Mouse (Mus musculus) heart, embryonic 13.5 days (tissue): ENCODE results near the gene Tlx2. TPM values are rescaled to one million over a fixed set of nuclear protein-coding genes. Genes with fewer than 3 reads are reported as not detected.
A peak's percentile ranks its signal among the peaks of the same experiment; 100 is the strongest.

Source experiments
- ATAC-seq: fragments of 200-750 bp; cut with Nextera tagmentation; 2 replicates; pipeline ENCODE4 v1.8.0; 2017; ENCODE audit warnings: moderate TSS enrichment; ENCODE audit not compliant: insufficient number of reproducible peaks, low FRiP score, low TSS enrichment; ENCODE audit errors: extremely low read depth
- H3K27ac ChIP-seq: fragments of 300-500 bp; sonication (generic); replicated peaks from 2 replicates; pipeline ENCODE4 v1.5.1; 2015; ENCODE audit warnings: moderate library complexity, mild to moderate bottlenecking, inconsistent platforms
- H3K27me3 ChIP-seq: fragments of 300-500 bp; sonication (generic); replicated peaks from 2 replicates; pipeline ENCODE4 v1.6.1; 2015; ENCODE audit warnings: mild to moderate bottlenecking, inconsistent platforms
- H3K36me3 ChIP-seq: fragments of 300-500 bp; sonication (generic); 2 replicates; pipeline ENCODE4 v1.6.1; 2015; ENCODE audit warnings: mild to moderate bottlenecking, inconsistent platforms
- H3K4me1 ChIP-seq: fragments of 300-500 bp; sonication (generic); 2 replicates; pipeline ENCODE4 v1.6.1; 2015; ENCODE audit warnings: inconsistent platforms
- H3K4me2 ChIP-seq: fragments of 300-500 bp; sonication (generic); 2 replicates; pipeline ENCODE4 v1.6.1; 2015; ENCODE audit warnings: inconsistent platforms, mild to moderate bottlenecking, moderate library complexity
- H3K4me3 ChIP-seq: fragments of 300-500 bp; sonication (generic); 2 replicates; pipeline ENCODE4 v1.5.1; 2015; ENCODE audit warnings: moderate library complexity, mild to moderate bottlenecking, inconsistent platforms
- H3K9ac ChIP-seq: fragments of 300-500 bp; sonication (generic); 2 replicates; pipeline ENCODE4 v1.6.1; 2015; ENCODE audit warnings: inconsistent platforms, mild to moderate bottlenecking, moderate library complexity
- H3K9me3 ChIP-seq: fragments of 300-500 bp; sonication (generic); 2 replicates; pipeline ENCODE4 v1.6.1; 2016; ENCODE audit warnings: inconsistent platforms
- WGBS: fragments of 180-500 bp; shearing (Covaris S2); methylation state at CpG from one replicate; pipeline ENCODE4 v1.1.7; 2015; ENCODE audit warnings: mixed read lengths; 5-methylcytosine and 5-hydroxymethylcytosine counted together
- polyA plus RNA-seq: library from polyadenylated mRNA; unstranded; fragments of >200 nt; fragmentation: Nextera tagmentation; extraction: Ambion mirVana; gene quantifications from 2 replicates; pipeline ENCODE4 v1.2.1, GENCODE M21; 2015

The Tlx2 gene
- polyA plus RNA-seq, 1 experiment from 2014 or later, result 1.0 TPM

GRCm38 (mm10) chr6:83031921-83032590 is 38.0 kb downstream of the Tlx2 start:
- ATAC-seq, result no peak
- Histone ChIP-seq H3K4me2 (peak overlapping the region; percentile 87), H3K9me3 (no peaks in the 10 kb centered on the region), H3K4me1 (peaks cover 58% of the 10 kb centered on the region), H3K4me3 (peak overlapping the region; percentile 77), H3K9ac (peak overlapping the region; percentile 83), H3K36me3 (peaks cover 8% of the 10 kb centered on the region; the same call in 1 of the 2 replicates), H3K27me3 (peaks cover 78% of the 10 kb centered on the region), H3K27ac (no peak overlapping the region)
- WGBS, result 42% methylated on average over 18 of the region's 18 CpGs

GRCm38 (mm10) chr6:83031111-83031510 is 39.0 kb downstream of the Tlx2 start:
- H3K9me3 ChIP-seq, result no peaks in the 10 kb centered on the region
- H3K4me1 ChIP-seq, result peaks cover 58% of the 10 kb centered on the region
- peaks cover 80% of the 10 kb centered on the region for H3K27me3 ChIP-seq
- H3K4me2 ChIP-seq, result no peak overlapping the region
- no peak for ATAC-seq
- H3K9ac ChIP-seq, result no peak overlapping the region
- no peak overlapping the region for H3K27ac ChIP-seq
- H3K36me3 ChIP-seq, result peaks cover 8% of the 10 kb centered on the region; the same call in 1 of the 2 replicates
- 75% methylated on average over 7 of the region's 7 CpGs for WGBS
- no peak overlapping the region for H3K4me3 ChIP-seq

- H3K4me3 ChIP-seq, result no peak overlapping the region
- peaks cover 49% of the 10 kb centered on the region for H3K4me1 ChIP-seq
- H3K9me3 ChIP-seq, result no peaks in the 10 kb centered on the region
- no peak for ATAC-seq
- H3K9ac ChIP-seq, result no peak overlapping the region
- WGBS, result 28% methylated on average over 10 of the region's 10 CpGs
- no peak overlapping the region for H3K4me2 ChIP-seq
- H3K27ac ChIP-seq, result 0 out of 2 replicates have a peak overlapping the region, but pooled peaks have one; percentile 36
- H3K27me3 ChIP-seq, result peaks cover 68% of the 10 kb centered on the region
- peaks cover 8% of the 10 kb centered on the region; the same call in 1 of the 2 replicates for H3K36me3 ChIP-seq
These were observed 40.3 kb downstream of the Tlx2 start for GRCm38 (mm10) chr6:83029777-83030176.

- H3K4me1 ChIP-seq, result peaks cover 35% of the 10 kb centered on the region
- no peak for ATAC-seq
- H3K4me2 ChIP-seq, result no peak overlapping the region
- no peak overlapping the region for H3K27ac ChIP-seq
- no peaks in the 10 kb centered on the region for H3K9me3 ChIP-seq
- peaks cover 71% of the 10 kb centered on the region for H3K27me3 ChIP-seq
- no peak overlapping the region for H3K9ac ChIP-seq
- WGBS, result 35% methylated on average over 7 of the region's 9 CpGs
- peaks cover 8% of the 10 kb centered on the region; the same call in 1 of the 2 replicates for H3K36me3 ChIP-seq
- no peak overlapping the region for H3K4me3 ChIP-seq
These were observed 42.4 kb downstream of the Tlx2 start for GRCm38 (mm10) chr6:83027706-83028105.

GRCm38 (mm10) chr6:83027293-83027692 is 42.8 kb downstream of the Tlx2 start:
- peaks cover 68% of the 10 kb centered on the region for H3K27me3 ChIP-seq
- peaks cover 8% of the 10 kb centered on the region; the same call in 1 of the 2 replicates for H3K36me3 ChIP-seq
- no peak overlapping the region for H3K4me3 ChIP-seq
- WGBS, result 70% methylated on average over 8 of the region's 8 CpGs
- no peak overlapping the region for H3K9ac ChIP-seq
- H3K4me1 ChIP-seq, result peaks cover 32% of the 10 kb centered on the region
- H3K27ac ChIP-seq, result no peak overlapping the region
- no peak for ATAC-seq
- H3K9me3 ChIP-seq, result no peaks in the 10 kb centered on the region
- H3K4me2 ChIP-seq, result no peak overlapping the region

- H3K9me3 ChIP-seq, result no peaks in the 10 kb centered on the region
- peaks cover 48% of the 10 kb centered on the region for H3K27me3 ChIP-seq
- no peak for ATAC-seq
- no peaks in the 10 kb centered on the region for H3K36me3 ChIP-seq
- H3K4me3 ChIP-seq, result no peak overlapping the region
- WGBS, result 84% methylated on average over 4 of the region's 4 CpGs
- no peak overlapping the region for H3K9ac ChIP-seq
- no peak overlapping the region for H3K27ac ChIP-seq
- H3K4me2 ChIP-seq, result no peak overlapping the region
- peaks cover 16% of the 10 kb centered on the region for H3K4me1 ChIP-seq
These were observed 44.9 kb downstream of the Tlx2 start for GRCm38 (mm10) chr6:83025221-83025620.

GRCm38 (mm10) chr6:83024421-83024820 is 45.7 kb downstream of the Tlx2 start:
- H3K9me3 ChIP-seq, result no peaks in the 10 kb centered on the region
- WGBS, result 62% methylated on average over 4 of the region's 4 CpGs
- H3K4me3 ChIP-seq, result no peak overlapping the region
- H3K4me1 ChIP-seq, result peaks cover 9% of the 10 kb centered on the region; the same call in 1 of the 2 replicates
- peaks cover 40% of the 10 kb centered on the region for H3K27me3 ChIP-seq
- no peak overlapping the region for H3K27ac ChIP-seq
- no peaks in the 10 kb centered on the region for H3K36me3 ChIP-seq
- H3K4me2 ChIP-seq, result no peak overlapping the region
- no peak for ATAC-seq
- no peak overlapping the region for H3K9ac ChIP-seq

GRCm38 (mm10) chr6:83023786-83024185 is 46.3 kb downstream of the Tlx2 start:
- 87% methylated on average over 2 of the region's 2 CpGs for WGBS
- Histone ChIP-seq H3K4me2 (no peak overlapping the region), H3K27ac (no peak overlapping the region), H3K4me1 (peaks cover 9% of the 10 kb centered on the region; the same call in 1 of the 2 replicates), H3K36me3 (no peaks in the 10 kb centered on the region), H3K4me3 (no peak overlapping the region), H3K9ac (no peak overlapping the region), H3K9me3 (no peaks in the 10 kb centered on the region), H3K27me3 (peaks cover 33% of the 10 kb centered on the region)
- ATAC-seq, result no peak

GRCm38 (mm10) chr6:83023008-83023407 is 47.1 kb downstream of the Tlx2 start:
- Histone ChIP-seq H3K4me2 (no peak overlapping the region), H3K4me3 (no peak overlapping the region), H3K9me3 (no peaks in the 10 kb centered on the region), H3K4me1 (peaks cover 7% of the 10 kb centered on the region; the same call in 1 of the 2 replicates), H3K9ac (no peak overlapping the region), H3K27ac (no peak overlapping the region), H3K36me3 (no peaks in the 10 kb centered on the region), H3K27me3 (peaks cover 25% of the 10 kb centered on the region)
- no peak for ATAC-seq
- 78% methylated on average over 9 of the region's 9 CpGs for WGBS

- peaks cover 13% of the 10 kb centered on the region for H3K4me1 ChIP-seq
- peaks cover 8% of the 10 kb centered on the region; the same call in 1 of the 2 replicates for H3K27me3 ChIP-seq
- H3K4me3 ChIP-seq, result no peak overlapping the region
- ATAC-seq, result no peak
- H3K9me3 ChIP-seq, result no peaks in the 10 kb centered on the region
- no peak overlapping the region for H3K27ac ChIP-seq
- no peak overlapping the region for H3K4me2 ChIP-seq
- 68% methylated on average over 4 of the region's 4 CpGs for WGBS
- H3K36me3 ChIP-seq, result no peaks in the 10 kb centered on the region
- H3K9ac ChIP-seq, result no peak overlapping the region
These were observed 49.1 kb downstream of the Tlx2 start for GRCm38 (mm10) chr6:83020836-83021593.

- Histone ChIP-seq H3K9ac (no peak overlapping the region), H3K9me3 (no peaks in the 10 kb centered on the region), H3K4me1 (peaks cover 15% of the 10 kb centered on the region), H3K4me2 (no peak overlapping the region), H3K27me3 (peaks cover 10% of the 10 kb centered on the region; the same call in 1 of the 2 replicates), H3K36me3 (no peaks in the 10 kb centered on the region), H3K27ac (no peak overlapping the region), H3K4me3 (no peak overlapping the region)
- no peak for ATAC-seq
- 77% methylated on average over 6 of the region's 6 CpGs for WGBS
These were observed 50.0 kb downstream of the Tlx2 start for GRCm38 (mm10) chr6:83020121-83020520.
